Mouse (Mus musculus) heart, adult 2 months (tissue): Measurements from ENCODE around the gene Tspan12. TPM values are rescaled to one million over a fixed set of nuclear protein-coding genes. Genes with fewer than 3 reads are reported as not detected.
"Not testable (repeated sequence)": the region's sequence is repeated elsewhere in the genome, so short reads cannot be mapped to it uniquely, and the experiment has no call there.

Experiments
- DNase-seq, 2 experiments: peaks; one replicate each; pipeline ENCODE4 v3.0.0; 2021
- H3K27ac ChIP-seq: fragments of 200-600 bp; 2 replicates; pipeline ENCODE4 v1.8.1; 2022
- H3K27me3 ChIP-seq: fragments of 200-500 bp; 2 replicates; pipeline ENCODE4 v1.6.1; 2012; ENCODE audit warnings: mild to moderate bottlenecking, low read length, inconsistent platforms, mixed read lengths; ENCODE audit not compliant: control insufficient read depth, insufficient read depth
- H3K36me3 ChIP-seq: fragments of 200-500 bp; 2 replicates; pipeline ENCODE4 v1.6.1; 2012; ENCODE audit warnings: low read length, inconsistent platforms; ENCODE audit not compliant: control insufficient read depth, insufficient read depth
- H3K4me1 ChIP-seq: fragments of 200-500 bp; 2 replicates; pipeline ENCODE4 v1.6.1; 2011; ENCODE audit warnings: low read length; ENCODE audit not compliant: control insufficient read depth, insufficient read depth
- H3K4me3 ChIP-seq: fragments of 200-600 bp; 2 replicates; pipeline ENCODE4 v1.8.1; 2022
- H3K79me2 ChIP-seq: fragments of 200-500 bp; replicated peaks from 2 replicates; pipeline ENCODE4 v1.6.1; 2012; ENCODE audit warnings: mild to moderate bottlenecking, inconsistent platforms, low read length, moderate library complexity, mixed read lengths; ENCODE audit not compliant: control insufficient read depth, insufficient read depth
- H3K9ac ChIP-seq: fragments of 200-500 bp; 2 replicates; pipeline ENCODE4 v1.6.1; 2012; ENCODE audit warnings: low read depth, mild to moderate bottlenecking, control low read depth, inconsistent platforms, low read length, mixed read lengths
- CTCF ChIP-seq: fragments of 200-600 bp; IDR thresholded peaks from 2 replicates; pipeline ENCODE4 v1.8.1; 2022; ENCODE audit warnings: antibody characterized with exemption, mild to moderate bottlenecking, moderate library complexity
- EP300 ChIP-seq: fragments of 200-500 bp; IDR thresholded peaks from 2 replicates; pipeline ENCODE4 v1.6.1; 2011; ENCODE audit warnings: low read depth, low read length, control low read depth; ENCODE audit not compliant: insufficient read depth
- POLR2A ChIP-seq: fragments of 200-500 bp; IDR thresholded peaks from 2 replicates; pipeline ENCODE4 v1.6.1; 2011; ENCODE audit warnings: mild to moderate bottlenecking, low read depth, low read length, control low read depth; ENCODE audit not compliant: insufficient read depth
- WGBS: fragments of 180-500 bp; shearing (Covaris S2); methylation state at CpG from one replicate; pipeline ENCODE4 v1.1.7; 2018; 5-methylcytosine and 5-hydroxymethylcytosine counted together
- intact Hi-C: fragments of 180-260 bp; cut with DNase I; formaldehyde crosslinking; loops from one replicate; pipeline ENCODE4 v1.15.1; 2025
- polyA plus RNA-seq: library from polyadenylated mRNA; depleted of rRNA; stranded (reverse); fragments of >200 nt; gene quantifications from 2 replicates; pipeline ENCODE4 v1.2.3, GENCODE M21; 2012
- total RNA-seq, 2 experiments: library from RNA; stranded (reverse); gene quantifications; 2 replicates each; pipeline ENCODE4 v1.2.3; 2021

Gene Tspan12
- total and polyA plus RNA-seq, 3 experiments, result 18.6 to 79.0 (median 65.3) TPM

DNA sequence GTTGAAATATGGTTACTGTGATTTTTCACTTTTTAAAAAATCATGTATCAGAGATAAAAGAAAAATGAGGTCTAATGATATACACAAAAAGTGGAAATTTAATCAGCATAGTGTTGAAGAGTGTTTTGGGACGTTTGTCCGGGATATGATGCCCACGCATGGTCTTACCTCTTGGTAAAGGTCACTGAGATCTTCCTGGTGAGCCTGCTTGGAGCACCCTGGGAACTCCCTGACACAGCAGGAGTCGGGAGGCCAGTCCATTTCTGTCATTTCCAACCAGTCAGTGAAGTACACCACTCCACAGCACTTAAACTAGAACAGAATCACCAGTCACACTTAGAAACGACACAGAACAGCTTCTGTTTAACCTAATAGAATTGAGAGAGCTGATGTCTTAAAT, 56.9 kb downstream of the Tspan12 start:
- no peaks in the 10 kb centered on the region for H3K79me2 ChIP-seq
- no peak overlapping the region for H3K27ac ChIP-seq
- no peak overlapping the region for H3K4me3 ChIP-seq

DNA sequence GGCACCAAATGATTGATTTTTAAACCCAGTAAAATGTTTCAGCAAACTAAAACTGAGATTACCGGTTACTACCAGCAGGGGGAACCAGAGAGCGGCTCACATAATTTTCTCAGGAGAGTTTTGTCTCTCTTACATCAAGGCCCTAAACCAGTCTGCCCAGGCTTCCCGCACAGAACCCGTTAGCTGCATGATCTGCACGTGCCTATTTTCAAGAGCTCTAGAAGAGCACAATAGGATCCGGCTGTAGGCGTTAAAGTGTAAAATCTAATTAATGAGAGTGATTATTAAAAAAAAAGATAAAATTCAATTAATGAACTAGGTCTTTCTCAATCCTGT, 57.3 kb downstream of the Tspan12 start:
- H3K4me1 ChIP-seq, result peaks cover 5% of the 10 kb centered on the region
- no peak overlapping the region for H3K27ac ChIP-seq
- no peak for TF ChIP-seq POLR2A
- peak; percentile 95 for TF ChIP-seq CTCF
- 5% methylated on average over 7 of the region's 7 CpGs for WGBS
- peak; percentile 52 to 70 for DNase-seq
- H3K36me3 ChIP-seq, result peaks cover 25% of the 10 kb centered on the region
- intact Hi-C loops, result loop anchor here (1.0 to 5.0 kb wide), 5 partner anchors 57 to 294 kb away; partner anchors contain the start of genes Cped1, Ing3 and Tspan12
- no peaks in the 10 kb centered on the region for H3K27me3 ChIP-seq
- no peak overlapping the region for H3K4me3 ChIP-seq
- H3K9ac ChIP-seq, result no peak overlapping the region
- no peaks in the 10 kb centered on the region for H3K79me2 ChIP-seq

More for the DNA sequence above, 56.9 kb downstream of the Tspan12 start:
- Histone ChIP-seq H3K9ac (no peak overlapping the region), H3K27me3 (no peaks in the 10 kb centered on the region), H3K4me1 (peaks cover 5% of the 10 kb centered on the region), H3K36me3 (peaks cover 25% of the 10 kb centered on the region)
- intact Hi-C loops, result loop anchor here (1.0 to 5.0 kb wide), 5 partner anchors 57 to 293 kb away; partner anchors contain the start of genes Cped1, Ing3 and Tspan12
- TF ChIP-seq EP300, result no peak
- TF ChIP-seq CTCF, result no peak
- no peak for TF ChIP-seq POLR2A
- 79% methylated on average over 5 of the region's 5 CpGs for WGBS
- DNase-seq, result no peak

DNA sequence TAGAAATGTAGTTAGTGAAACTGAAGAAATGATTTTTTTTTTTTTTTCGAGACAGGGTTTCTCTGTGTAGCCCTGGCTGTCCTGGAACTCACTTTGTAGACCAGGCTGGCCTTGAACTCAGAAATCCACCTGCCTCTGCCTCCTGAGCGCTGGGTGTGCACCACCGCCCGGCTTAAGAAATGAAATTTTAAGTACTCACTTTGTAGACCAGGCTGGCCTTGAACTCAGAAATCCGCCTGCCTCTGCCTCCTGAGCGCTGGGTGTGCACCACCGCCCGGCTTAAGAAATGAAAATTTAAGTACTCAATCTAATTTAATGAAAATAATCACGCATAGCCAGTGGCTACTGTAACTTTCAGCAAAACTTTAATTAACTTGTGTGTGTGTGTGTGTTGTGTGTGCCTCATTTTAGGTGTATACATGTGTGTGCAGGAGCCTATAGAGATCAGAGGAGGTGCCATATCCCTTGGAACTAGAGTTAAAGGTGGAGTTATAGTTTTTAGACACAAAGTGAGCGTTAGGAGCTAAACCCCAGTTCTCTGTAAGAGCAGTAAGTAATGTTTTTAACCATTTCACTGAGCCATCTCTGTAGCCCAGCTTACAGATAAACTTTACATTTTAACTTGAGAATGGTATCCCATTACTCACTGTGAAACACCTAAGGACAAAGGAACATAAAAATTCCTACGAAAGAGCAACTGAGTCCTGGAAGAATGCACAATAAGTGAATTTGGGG, 57.8 kb downstream of the Tspan12 start:
- Histone ChIP-seq H3K9ac (no peak overlapping the region), H3K27ac (no peak overlapping the region), H3K36me3 (peaks cover 22% of the 10 kb centered on the region), H3K4me1 (peaks cover 5% of the 10 kb centered on the region), H3K79me2 (no peaks in the 10 kb centered on the region), H3K27me3 (no peaks in the 10 kb centered on the region), H3K4me3 (no peak overlapping the region)
- WGBS, result 80% methylated on average over 11 of the region's 11 CpGs
- intact Hi-C loops, result loop anchor here (1.0 to 5.0 kb wide), 5 partner anchors 58 to 294 kb away; partner anchors contain the start of genes Cped1, Ing3 and Tspan12
- TF ChIP-seq EP300 (no peak), POLR2A (no peak), CTCF (no peak)
- no peak for DNase-seq

DNA sequence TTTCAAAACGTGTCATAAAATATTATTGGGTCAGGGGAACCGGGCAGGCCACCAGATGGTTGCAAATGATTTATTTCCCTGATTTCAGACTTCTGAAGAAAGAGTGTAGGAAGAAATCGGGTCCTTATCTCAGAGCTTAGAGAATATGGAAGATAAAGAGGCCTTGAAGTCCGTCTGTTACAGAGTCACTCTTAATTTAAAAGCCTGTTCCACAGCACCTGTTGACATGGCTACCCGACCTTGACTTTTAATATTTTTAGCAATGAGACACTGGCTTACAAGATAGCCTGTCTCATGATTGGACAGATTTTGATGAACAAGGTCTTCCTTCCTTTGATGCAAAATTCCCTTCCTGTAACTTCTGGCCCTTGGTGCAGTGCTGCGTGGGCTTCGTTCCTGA, 61.0 kb downstream of the Tspan12 start:
- Histone ChIP-seq H3K36me3 (peaks cover 5% of the 10 kb centered on the region), H3K27me3 (no peaks in the 10 kb centered on the region), H3K4me1 (no peaks in the 10 kb centered on the region), H3K9ac (no peak overlapping the region), H3K4me3 (no peak overlapping the region), H3K27ac (no peak overlapping the region), H3K79me2 (no peaks in the 10 kb centered on the region)
- TF ChIP-seq POLR2A (no peak), CTCF (no peak), EP300 (no peak)
- no peak for DNase-seq
- WGBS, result 58% methylated on average over 7 of the region's 7 CpGs
- intact Hi-C loops, result no loop called here

DNA sequence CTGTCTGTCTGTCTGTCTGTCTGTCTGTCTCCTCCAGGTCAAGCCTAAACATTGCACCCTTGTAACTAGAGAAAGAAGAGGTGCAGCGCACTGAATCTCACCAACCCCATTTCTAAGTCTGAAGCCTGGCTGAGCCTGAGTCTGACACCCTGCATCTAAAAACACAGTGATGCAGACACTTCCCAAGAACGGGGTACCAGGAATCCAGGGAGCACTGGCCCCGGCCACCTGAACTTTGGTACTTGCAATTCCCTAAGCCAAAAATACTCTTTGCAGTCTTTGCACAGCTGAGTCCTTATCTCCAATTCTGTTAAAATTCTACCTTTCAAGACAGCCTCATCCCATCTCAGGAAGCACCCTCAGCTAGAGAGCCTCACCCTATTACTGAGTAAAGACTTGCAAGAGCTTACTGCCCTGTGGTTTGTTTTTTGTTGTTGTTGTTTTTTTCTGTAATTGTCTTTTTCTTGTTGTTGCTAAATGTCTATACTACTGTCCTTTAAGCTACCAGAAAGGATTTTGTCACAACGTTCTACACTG, 61.7 kb downstream of the Tspan12 start:
- H3K27me3 ChIP-seq, result no peaks in the 10 kb centered on the region
- no peak for DNase-seq
- no peak overlapping the region for H3K4me3 ChIP-seq
- no peaks in the 10 kb centered on the region for H3K79me2 ChIP-seq
- no peaks in the 10 kb centered on the region for H3K4me1 ChIP-seq
- no peak overlapping the region for H3K9ac ChIP-seq
- TF ChIP-seq POLR2A (no peak), EP300 (no peak), CTCF (no peak)
- H3K36me3 ChIP-seq, result peaks cover 5% of the 10 kb centered on the region
- intact Hi-C loops, result no loop called here
- 82% methylated on average over 4 of the region's 4 CpGs for WGBS
- no peak overlapping the region for H3K27ac ChIP-seq

DNA sequence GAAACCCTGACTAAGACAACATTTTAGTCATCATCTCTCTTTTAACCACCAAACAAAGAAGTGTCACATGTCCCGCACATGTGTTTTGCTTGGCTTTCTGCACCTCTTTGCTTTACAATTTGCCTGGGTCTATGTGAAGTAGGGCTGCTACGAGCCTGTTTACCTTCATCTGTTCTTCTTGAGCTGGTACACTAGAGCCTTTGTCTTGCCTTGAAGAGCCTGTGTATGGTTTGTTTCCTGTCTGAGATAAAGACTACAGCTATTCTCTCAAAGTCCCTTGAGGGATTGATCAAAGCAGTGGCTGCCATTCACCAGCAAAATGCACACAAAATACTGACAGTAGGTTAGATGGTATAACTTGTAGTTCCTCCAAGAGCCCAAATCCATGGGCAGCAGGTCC, 62.3 kb downstream of the Tspan12 start:
- Histone ChIP-seq H3K4me1 (no peaks in the 10 kb centered on the region), H3K27me3 (no peaks in the 10 kb centered on the region), H3K79me2 (no peaks in the 10 kb centered on the region), H3K36me3 (peaks cover 5% of the 10 kb centered on the region), H3K9ac (no peak overlapping the region), H3K27ac (no peak overlapping the region), H3K4me3 (no peak overlapping the region)
- 59% methylated on average over 2 of the region's 2 CpGs for WGBS
- TF ChIP-seq POLR2A (no peak), EP300 (no peak), CTCF (no peak)
- intact Hi-C loops, result no loop called here
- DNase-seq, result no peak

DNA sequence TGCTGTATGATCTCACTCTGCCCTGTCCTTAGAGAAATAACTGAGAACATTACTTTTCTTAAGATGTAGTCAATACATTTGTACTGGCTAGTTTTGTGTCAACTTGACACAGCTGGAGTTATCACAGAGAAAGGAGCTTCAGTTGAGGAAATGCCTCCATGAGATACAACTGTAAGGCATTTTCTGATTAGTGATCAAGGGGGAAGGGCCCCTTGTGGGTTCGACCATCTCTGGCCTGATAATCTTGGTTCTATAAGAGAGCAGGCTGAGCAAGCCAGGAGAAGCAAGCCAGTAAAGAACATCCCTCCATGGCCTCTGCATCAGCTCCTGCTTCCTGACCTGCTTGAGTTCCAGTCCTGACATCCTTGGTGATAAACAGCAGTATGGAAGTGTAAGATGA, 62.7 kb downstream of the Tspan12 start:
- intact Hi-C loops, H3K9ac ChIP-seq, H3K27me3 ChIP-seq, H3K79me2 ChIP-seq, DNase-seq, H3K27ac ChIP-seq, H3K36me3 ChIP-seq, H3K4me3 ChIP-seq, H3K4me1 ChIP-seq: not testable (repeated sequence)
- WGBS, result 21% methylated on average over 1 of the region's 1 CpGs
